Mouse (Mus musculus): Measurements from ENCODE around the gene Olfr155.

- TF ChIP-seq CTCF (IDR thresholded peaks at IDR 0.05; ENCODE audit: low read depth, low read length) (no peak), POLR2A (IDR thresholded peaks at IDR 0.05; ENCODE audit: insufficient read depth, low read length) (no peak), EP300 (IDR thresholded peaks at IDR 0.05; ENCODE audit: insufficient read depth, low read depth, low read length) (no peak)
Measured at GRCm38 (mm10) chr4:43897209-43897608, 45.8 kb downstream of the Olfr155 start.
